Mouse (Mus musculus): Measurements from ENCODE around the gene Pakap. TPM values are rescaled to one million over a fixed set of nuclear protein-coding genes. Genes with fewer than 3 reads are reported as not detected.

Gene Pakap
- polyA plus RNA-seq, 1 experiment from 2014 or later = 25.4 TPM

- DNase-seq (ENCODE audit: low spot score) (peak; percentile 56), ATAC-seq (ENCODE audit: low read depth) (no peak)
- H3K4me2 ChIP-seq (ENCODE audit: low read depth, low read length) = no peak overlapping the region
- no peaks in the 10 kb centered on the region for H3K9me3 ChIP-seq (ENCODE audit: control insufficient read depth, low read length)
- no peak overlapping the region for H3K4me3 ChIP-seq (ENCODE audit: low read depth, low read length)
- no peak overlapping the region for H3K9ac ChIP-seq (ENCODE audit: low read depth, low read length)
- 18% methylated on average over 8 of the region's 8 CpGs for WGBS
- H3K4me1 ChIP-seq (ENCODE audit: control insufficient read depth, insufficient read depth, low read length) = peaks cover 25% of the 10 kb centered on the region
- H3K36me3 ChIP-seq (ENCODE audit: control insufficient read depth, insufficient read depth, low read length) = no peaks in the 10 kb centered on the region
- no peak overlapping the region for H3K27ac ChIP-seq (replicated peaks; ENCODE audit: low read depth, low read length)
- 0 out of 2 replicates have a peak, but pooled peaks cover 5% of the 10 kb centered on the region for H3K27me3 ChIP-seq (replicated peaks; ENCODE audit: control insufficient read depth, insufficient read depth, low read length)
Observed at GRCm38 (mm10) chr4:57919494-57920423, 351.8 kb downstream of the Pakap start.

- Histone ChIP-seq H3K27ac (replicated peaks; ENCODE audit: low read depth, low read length) (no peak overlapping the region), H3K4me2 (ENCODE audit: low read depth, low read length) (no peak overlapping the region), H3K4me1 (ENCODE audit: control insufficient read depth, insufficient read depth, low read length) (peaks cover 20% of the 10 kb centered on the region), H3K27me3 (replicated peaks; ENCODE audit: control insufficient read depth, insufficient read depth, low read length) (no peaks in the 10 kb centered on the region), H3K9me3 (ENCODE audit: control insufficient read depth, low read length) (no peaks in the 10 kb centered on the region), H3K36me3 (ENCODE audit: control insufficient read depth, insufficient read depth, low read length) (no peaks in the 10 kb centered on the region), H3K9ac (ENCODE audit: low read depth, low read length) (no peak overlapping the region), H3K4me3 (ENCODE audit: low read depth, low read length) (no peak overlapping the region)
- ATAC-seq (ENCODE audit: low read depth) = no peak
- whole genome bisulfite sequencing = 90% methylated on average over 1 of the region's 1 CpGs
- DNase-seq (ENCODE audit: low spot score) = no peak
Observed at GRCm38 (mm10) chr4:57920522-57920921, 352.5 kb downstream of the Pakap start.

- 64% methylated on average over 5 of the region's 5 CpGs for WGBS
- H3K36me3 ChIP-seq (ENCODE audit: control insufficient read depth, insufficient read depth, low read length) = no peaks in the 10 kb centered on the region
- ATAC-seq (ENCODE audit: low read depth) (no peak), DNase-seq (ENCODE audit: low spot score) (no peak)
- H3K9ac ChIP-seq (ENCODE audit: low read depth, low read length) = no peak overlapping the region
- H3K4me1 ChIP-seq (ENCODE audit: control insufficient read depth, insufficient read depth, low read length) = 0 out of 2 replicates have a peak, but pooled peaks cover 6% of the 10 kb centered on the region
- H3K4me3 ChIP-seq (ENCODE audit: low read depth, low read length) = no peak overlapping the region
- H3K27ac ChIP-seq (replicated peaks; ENCODE audit: low read depth, low read length) = no peak overlapping the region
- H3K27me3 ChIP-seq (replicated peaks; ENCODE audit: control insufficient read depth, insufficient read depth, low read length) = no peaks in the 10 kb centered on the region
- no peaks in the 10 kb centered on the region for H3K9me3 ChIP-seq (ENCODE audit: control insufficient read depth, low read length)
- H3K4me2 ChIP-seq (ENCODE audit: low read depth, low read length) = no peak overlapping the region
Observed at GRCm38 (mm10) chr4:57922171-57922570, 354.2 kb downstream of the Pakap start.

- Histone ChIP-seq H3K36me3 (ENCODE audit: control insufficient read depth, insufficient read depth, low read length) (no peaks in the 10 kb centered on the region), H3K4me3 (ENCODE audit: low read depth, low read length) (no peak overlapping the region), H3K4me1 (ENCODE audit: control insufficient read depth, insufficient read depth, low read length) (0 out of 2 replicates have a peak, but pooled peaks cover 5% of the 10 kb centered on the region), H3K27ac (replicated peaks; ENCODE audit: low read depth, low read length) (no peak overlapping the region), H3K27me3 (replicated peaks; ENCODE audit: control insufficient read depth, insufficient read depth, low read length) (no peaks in the 10 kb centered on the region), H3K9ac (ENCODE audit: low read depth, low read length) (no peak overlapping the region), H3K9me3 (ENCODE audit: control insufficient read depth, low read length) (no peaks in the 10 kb centered on the region), H3K4me2 (ENCODE audit: low read depth, low read length) (no peak overlapping the region)
- no peak for DNase-seq (ENCODE audit: low spot score)
- ATAC-seq (ENCODE audit: low read depth) = no peak
- WGBS = 68% methylated on average over 6 of the region's 6 CpGs
Observed at GRCm38 (mm10) chr4:57924556-57925071, 356.6 kb downstream of the Pakap start.

- DNase-seq (ENCODE audit: low spot score) (peak; percentile 82), ATAC-seq (ENCODE audit: low read depth) (peak; percentile 15; the same call in 1 of the 2 replicates)
- no peaks in the 10 kb centered on the region for H3K36me3 ChIP-seq (ENCODE audit: control insufficient read depth, insufficient read depth, low read length)
- peaks cover under 1% of the 10 kb centered on the region; the same call in 1 of the 2 replicates for H3K9me3 ChIP-seq (ENCODE audit: control insufficient read depth, low read length)
- no peak overlapping the region for H3K9ac ChIP-seq (ENCODE audit: low read depth, low read length)
- no peak overlapping the region for H3K4me2 ChIP-seq (ENCODE audit: low read depth, low read length)
- no peak overlapping the region for H3K27ac ChIP-seq (replicated peaks; ENCODE audit: low read depth, low read length)
- H3K4me3 ChIP-seq (ENCODE audit: low read depth, low read length) = no peak overlapping the region
- 25% methylated on average over 3 of the region's 3 CpGs for WGBS
- H3K4me1 ChIP-seq (ENCODE audit: control insufficient read depth, insufficient read depth, low read length) = no peaks in the 10 kb centered on the region
- H3K27me3 ChIP-seq (replicated peaks; ENCODE audit: control insufficient read depth, insufficient read depth, low read length) = no peaks in the 10 kb centered on the region
Observed at GRCm38 (mm10) chr4:57927464-57928205, 359.7 kb downstream of the Pakap start.

- H3K4me2 ChIP-seq (ENCODE audit: low read depth, low read length) = no peak overlapping the region
- DNase-seq (ENCODE audit: low spot score) (no peak), ATAC-seq (ENCODE audit: low read depth) (no peak)
- H3K4me1 ChIP-seq (ENCODE audit: control insufficient read depth, insufficient read depth, low read length) = no peaks in the 10 kb centered on the region
- no peak overlapping the region for H3K9ac ChIP-seq (ENCODE audit: low read depth, low read length)
- no peak overlapping the region for H3K4me3 ChIP-seq (ENCODE audit: low read depth, low read length)
- no peak overlapping the region for H3K27ac ChIP-seq (replicated peaks; ENCODE audit: low read depth, low read length)
- no peaks in the 10 kb centered on the region for H3K36me3 ChIP-seq (ENCODE audit: control insufficient read depth, insufficient read depth, low read length)
- H3K9me3 ChIP-seq (ENCODE audit: control insufficient read depth, low read length) = peaks cover 4% of the 10 kb centered on the region; the same call in 1 of the 2 replicates
- no peaks in the 10 kb centered on the region for H3K27me3 ChIP-seq (replicated peaks; ENCODE audit: control insufficient read depth, insufficient read depth, low read length)
- WGBS = 73% methylated on average over 5 of the region's 5 CpGs
Observed at GRCm38 (mm10) chr4:57930559-57931170, 362.7 kb downstream of the Pakap start.

- no peak overlapping the region for H3K27ac ChIP-seq (replicated peaks; ENCODE audit: low read depth, low read length)
- H3K36me3 ChIP-seq (ENCODE audit: control insufficient read depth, insufficient read depth, low read length) = no peaks in the 10 kb centered on the region
- H3K9ac ChIP-seq (ENCODE audit: low read depth, low read length) = no peak overlapping the region
- WGBS = 69% methylated on average over 5 of the region's 5 CpGs
- H3K27me3 ChIP-seq (replicated peaks; ENCODE audit: control insufficient read depth, insufficient read depth, low read length) = no peaks in the 10 kb centered on the region
- no peak overlapping the region for H3K4me3 ChIP-seq (ENCODE audit: low read depth, low read length)
- no peak overlapping the region for H3K4me2 ChIP-seq (ENCODE audit: low read depth, low read length)
- H3K4me1 ChIP-seq (ENCODE audit: control insufficient read depth, insufficient read depth, low read length) = no peaks in the 10 kb centered on the region
- DNase-seq (ENCODE audit: low spot score) (no peak), ATAC-seq (ENCODE audit: low read depth) (no peak)
- peaks cover 4% of the 10 kb centered on the region; the same call in 1 of the 2 replicates for H3K9me3 ChIP-seq (ENCODE audit: control insufficient read depth, low read length)
Observed at GRCm38 (mm10) chr4:57934181-57934580, 366.2 kb downstream of the Pakap start.

- 0 out of 2 replicates have a peak, but pooled peaks cover 4% of the 10 kb centered on the region for H3K36me3 ChIP-seq (ENCODE audit: control insufficient read depth, insufficient read depth, low read length)
- no peak overlapping the region for H3K4me2 ChIP-seq (ENCODE audit: low read depth, low read length)
- WGBS = 77% methylated on average over 6 of the region's 6 CpGs
- no peak overlapping the region for H3K27ac ChIP-seq (replicated peaks; ENCODE audit: low read depth, low read length)
- H3K4me3 ChIP-seq (ENCODE audit: low read depth, low read length) = no peak overlapping the region
- no peaks in the 10 kb centered on the region for H3K4me1 ChIP-seq (ENCODE audit: control insufficient read depth, insufficient read depth, low read length)
- H3K27me3 ChIP-seq (replicated peaks; ENCODE audit: control insufficient read depth, insufficient read depth, low read length) = no peaks in the 10 kb centered on the region
- H3K9me3 ChIP-seq (ENCODE audit: control insufficient read depth, low read length) = peaks cover 4% of the 10 kb centered on the region; the same call in 1 of the 2 replicates
- DNase-seq (ENCODE audit: low spot score) (no peak), ATAC-seq (ENCODE audit: low read depth) (no peak)
- no peak overlapping the region for H3K9ac ChIP-seq (ENCODE audit: low read depth, low read length)
Observed at GRCm38 (mm10) chr4:57937292-57937691, 369.3 kb downstream of the Pakap start.
